13 mouse cellular contexts compared by ENCODE assay signal in the genomic region with DNA sequence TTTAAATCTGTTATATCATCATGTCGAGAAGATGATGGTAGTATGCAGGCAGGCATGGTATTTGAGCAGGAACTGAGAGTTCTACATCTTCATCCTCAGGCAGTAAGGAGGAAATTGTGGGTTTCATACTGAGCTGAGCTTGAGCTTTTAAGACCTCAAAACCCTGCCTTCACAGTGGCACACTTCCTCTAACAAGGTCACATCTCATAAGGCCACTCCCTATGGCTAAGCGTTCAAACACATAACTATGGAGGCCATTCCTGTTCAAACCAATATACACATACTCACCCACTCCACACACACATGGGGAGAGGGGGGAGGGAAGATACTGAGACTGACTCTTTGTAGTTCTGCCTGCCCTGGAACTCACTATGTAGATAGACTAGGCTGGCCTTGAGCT. TPM values are rescaled to one million over a fixed set of nuclear protein-coding genes. Genes with fewer than 3 reads are reported as not detected.
A peak's percentile ranks its signal among the peaks of the same experiment; 100 is the strongest.
DNase-seq lines count a peak whose midpoint lies in the region; ATAC-seq and TF ChIP-seq lines count a peak whose summit lies in the region.
"Had no signal": no experiment of that assay in that cellular context is flagged by ENCODE, and none has a peak within 500 bp of the region (broad histone marks: within the 10 kb centered on the region; RNA-seq: fewer than 3 reads in every experiment).

No protein-coding gene starts in this region.

- no peak for TF ChIP-seq POLR2A in liver, adult 2 months (IDR thresholded peaks at IDR 0.05; ENCODE audit: extremely low read depth, insufficient read depth, low read length)
- no peak for TF ChIP-seq POLR2A in thymus, adult 2 months (IDR thresholded peaks at IDR 0.05; ENCODE audit: control insufficient read depth, extremely low read depth, insufficient read depth, low read length, poor library complexity)

- no peaks in the 10 kb centered on the region for H3K9me3 ChIP-seq in liver, embryonic 12.5 days (replicated peaks)
- H3K9me3 ChIP-seq: hindbrain, embryonic 12.5 days had no signal

- H3K27me3 ChIP-seq in liver, adult 2 months (ENCODE audit: control insufficient read depth, insufficient read depth, low read length) = no peaks in the 10 kb centered on the region
- no peaks in the 10 kb centered on the region for H3K27me3 ChIP-seq in liver, embryonic 12.5 days (replicated peaks)
- no peaks in the 10 kb centered on the region for H3K27me3 ChIP-seq in thymus, adult 2 months (ENCODE audit: control insufficient read depth, insufficient read depth, low read length)
- H3K27me3 ChIP-seq: hindbrain, embryonic 12.5 days had no signal

- no peak overlapping the region for H3K27ac ChIP-seq in liver, adult 2 months (replicated peaks; ENCODE audit: insufficient read depth, low read depth, low read length)
- no peak overlapping the region for H3K27ac ChIP-seq in liver, embryonic 12.5 days
- peak overlapping the region; percentile 93 for H3K27ac ChIP-seq in macrophage
- H3K27ac ChIP-seq in thymus, adult 2 months (ENCODE audit: control insufficient read depth, insufficient read depth, low read length) = no peak overlapping the region; the same call in 1 of the 2 replicates
- H3K27ac ChIP-seq: hindbrain, embryonic 12.5 days; layer of hippocampus, adult 2 months had no signal

- no peaks in the 10 kb centered on the region for H3K36me3 ChIP-seq in liver, adult 2 months (ENCODE audit: control insufficient read depth, insufficient read depth, low read length)
- peaks cover 18% of the 10 kb centered on the region for H3K36me3 ChIP-seq in liver, embryonic 12.5 days
- no peaks in the 10 kb centered on the region for H3K36me3 ChIP-seq in macrophage (ENCODE audit: inconsistent target)
- no peaks in the 10 kb centered on the region for H3K36me3 ChIP-seq in thymus, adult 2 months (ENCODE audit: control insufficient read depth, insufficient read depth, low read length)
- H3K36me3 ChIP-seq: hindbrain, embryonic 12.5 days had no signal

- no peak overlapping the region for H3K4me3 ChIP-seq in liver, adult 2 months (ENCODE audit: insufficient read depth, low read depth, low read length)
- H3K4me3 ChIP-seq in liver, embryonic 12.5 days = no peak overlapping the region
- H3K4me3 ChIP-seq in macrophage (ENCODE audit: inconsistent target) = no peak overlapping the region
- no peak overlapping the region for H3K4me3 ChIP-seq in thymus, adult 2 months (ENCODE audit: control insufficient read depth, insufficient read depth, low read length)
- H3K4me3 ChIP-seq: hindbrain, embryonic 12.5 days; layer of hippocampus, adult 2 months had no signal

- no peak for ATAC-seq in liver, embryonic 12.5 days
- ATAC-seq in frontal cortex, adult (ENCODE audit: low TSS enrichment) = no peak

- TF ChIP-seq CTCF in liver, adult 2 months (IDR thresholded peaks at IDR 0.05; ENCODE audit: low read depth, low read length) = no peak
- TF ChIP-seq CTCF in thymus, adult 2 months (IDR thresholded peaks at IDR 0.05; ENCODE audit: borderline replicate concordance, control insufficient read depth, extremely low read depth, insufficient read depth, low read length, poor library complexity) = no peak

- no peaks in the 10 kb centered on the region for H3K4me1 ChIP-seq in liver, adult 2 months (ENCODE audit: control insufficient read depth, insufficient read depth, low read length)
- no peaks in the 10 kb centered on the region for H3K4me1 ChIP-seq in liver, embryonic 12.5 days
- no peaks in the 10 kb centered on the region for H3K4me1 ChIP-seq in thymus, adult 2 months (replicated peaks; ENCODE audit: control insufficient read depth, insufficient read depth, low read length)
- H3K4me1 ChIP-seq: hindbrain, embryonic 12.5 days had no signal

- DNase-seq in liver, adult 2 months (ENCODE audit: extremely low read depth, low read depth, low spot score) = peak; percentile 50
- DNase-seq in MEL-GATA-1-ER (ENCODE audit: extremely low read depth, low read depth) = peak; percentile 31
- DNase-seq in thymus, adult 2 months = peak; percentile 43
- DNase-seq in yolk sac, embryonic 10.5 days (ENCODE audit: low spot score) = no peak
- no peak for DNase-seq in gastrocnemius, postnatal 36 days
- DNase-seq: adrenal gland, postnatal 10 days; cerebellum, postnatal 36 days; gastrocnemius, postnatal 10 days had no signal

- no peak overlapping the region for H3K4me2 ChIP-seq in liver, embryonic 12.5 days
- H3K4me2 ChIP-seq: hindbrain, embryonic 12.5 days had no signal

- H3K79me2 ChIP-seq in liver, adult 2 months (ENCODE audit: control insufficient read depth, insufficient read depth, low read length) = peaks cover 10% of the 10 kb centered on the region; the same call in 1 of the 2 replicates
- peaks cover 83% of the 10 kb centered on the region for H3K79me2 ChIP-seq in macrophage (ENCODE audit: inconsistent target)

- WGBS in liver, adult 2 months = 82% methylated on average over 2 of the region's 2 CpGs
- WGBS in liver, embryonic 12.5 days (ENCODE audit: insufficient replicate concordance) = 33% methylated on average over 2 of the region's 2 CpGs
- WGBS in macrophage (ENCODE audit: missing documents) = 0% methylated on average over 2 of the region's 2 CpGs
- 9% methylated on average over 2 of the region's 2 CpGs for WGBS in thymus, adult 2 months

- H3K9ac ChIP-seq in liver, adult 2 months (ENCODE audit: low read depth, low read length) = no peak overlapping the region
- no peak overlapping the region for H3K9ac ChIP-seq in liver, embryonic 12.5 days
- H3K9ac ChIP-seq: hindbrain, embryonic 12.5 days had no signal

- intact Hi-C loops in gastrocnemius, postnatal 36 days (cut with DNase I) = no loop called here

RNA-seq across cellular contexts. Expression of gene Axin1, which starts 29.6 kb away (rescaled TPM):
- total RNA-seq in liver, adult 2 months (2014; rRNA removed) = 8.4 and 9.3 TPM in 2 replicates
- 7.4 and 8.9 TPM in 2 replicates for polyA plus RNA-seq in liver, adult 2 months (2012; rRNA removed)
- polyA plus RNA-seq in liver, embryonic 12.5 days (2016; fragmentation: Nextera tagmentation; extraction: Ambion mirVana) = 15.2 and 16.4 TPM in 2 replicates
- total RNA-seq in macrophage (2018; cell fraction: chromatin; rRNA removed) = 10 to 100 TPM; 20.0 to 53.7 (median 34.7) TPM
- total RNA-seq in macrophage (2018; cell fraction: cytosol; rRNA removed) = 10 to 100 TPM; 21.0 to 51.5 (median 31.2) TPM
- 10 to 100 TPM; 16.9 to 47.0 (median 30.7) TPM for total RNA-seq in macrophage (2018; cell fraction: nucleus; rRNA removed)
- 25.1 to 76.5 TPM (median 25.8 TPM) in 3 replicates for polyA plus RNA-seq in macrophage (2018)
- polyA plus RNA-seq in thymus, adult 2 months (2012; rRNA removed) = 38.0 and 40.1 TPM in 2 replicates
- total RNA-seq in gastrocnemius, postnatal 36 days (2021) = 10 to 100 TPM; 13.0 to 14.7 TPM

RNA-seq across cellular contexts. Expression of gene Pdia2, which starts 30.8 kb away (rescaled TPM):
- total RNA-seq in liver, adult 2 months (2014; rRNA removed) = 1.6 and 6.0 TPM in 2 replicates
- polyA plus RNA-seq in liver, adult 2 months (2012; rRNA removed) = not detected in 2 replicates
- polyA plus RNA-seq in liver, embryonic 12.5 days (2016; fragmentation: Nextera tagmentation; extraction: Ambion mirVana) = 96.4 and 96.5 TPM in 2 replicates
- total RNA-seq in macrophage (2018; cell fraction: chromatin; rRNA removed) = not detected
- total RNA-seq in macrophage (2018; cell fraction: cytosol; rRNA removed) = not detected
- not detected for total RNA-seq in macrophage (2018; cell fraction: nucleus; rRNA removed)
- polyA plus RNA-seq in macrophage (2018) = not detected in 3 replicates
- not detected in 2 replicates for polyA plus RNA-seq in thymus, adult 2 months (2012; rRNA removed)
- total RNA-seq in gastrocnemius, postnatal 36 days (2021) = not detected

RNA-seq across cellular contexts. Expression of gene Rgs11, which starts 34.7 kb away (rescaled TPM):
- total RNA-seq in liver, adult 2 months (2014; rRNA removed) = 0.09 and 0.40 TPM in 2 replicates
- 0.22 and 0.25 TPM in 2 replicates for polyA plus RNA-seq in liver, adult 2 months (2012; rRNA removed)
- polyA plus RNA-seq in liver, embryonic 12.5 days (2016; fragmentation: Nextera tagmentation; extraction: Ambion mirVana) = 0.99 and 1.0 TPM in 2 replicates
- total RNA-seq in macrophage (2018; cell fraction: chromatin; rRNA removed) = 10 to 100 TPM in 9 of 26 experiments, 1 to 10 TPM in 7, under 1 TPM in 8, not detected in 2; 0.45 to 22.3 (median 5.9) TPM
- under 1 TPM in 12 of 26 experiments, not detected in 14; 0.05 to 0.93 (median 0.26) TPM for total RNA-seq in macrophage (2018; cell fraction: cytosol; rRNA removed)
- total RNA-seq in macrophage (2018; cell fraction: nucleus; rRNA removed) = 10 to 100 TPM in 8 of 26 experiments, 1 to 10 TPM in 7, under 1 TPM in 9, not detected in 2; 0.24 to 24.9 (median 5.2) TPM
- polyA plus RNA-seq in macrophage (2018) = 0.07 to 1.2 TPM (median 0.88 TPM) in 3 replicates
- polyA plus RNA-seq in thymus, adult 2 months (2012; rRNA removed) = 9.2 and 10.6 TPM in 2 replicates
- 1 to 10 TPM; 1.0 to 1.1 TPM for total RNA-seq in gastrocnemius, postnatal 36 days (2021)

RNA-seq across cellular contexts. Expression of gene Arhgdig, which starts 39.5 kb away (rescaled TPM):
- not detected in 2 replicates for total RNA-seq in liver, adult 2 months (2014; rRNA removed)
- polyA plus RNA-seq in liver, adult 2 months (2012; rRNA removed) = 0.09 TPM in 1 of 2 replicates, not detected in the other
- 36.1 and 36.9 TPM in 2 replicates for polyA plus RNA-seq in liver, embryonic 12.5 days (2016; fragmentation: Nextera tagmentation; extraction: Ambion mirVana)
- not detected for total RNA-seq in macrophage (2018; cell fraction: chromatin; rRNA removed)
- not detected for total RNA-seq in macrophage (2018; cell fraction: cytosol; rRNA removed)
- not detected for total RNA-seq in macrophage (2018; cell fraction: nucleus; rRNA removed)
- polyA plus RNA-seq in macrophage (2018) = not detected in 3 replicates
- 0.77 and 1.0 TPM in 2 replicates for polyA plus RNA-seq in thymus, adult 2 months (2012; rRNA removed)
- 1 to 10 TPM in 1 of 2 experiments, under 1 TPM in 1; 0.42 to 1.3 TPM for total RNA-seq in gastrocnemius, postnatal 36 days (2021)

RNA-seq across cellular contexts. Expression of gene Mrpl28, which starts 44.7 kb away (rescaled TPM):
- 64.5 and 67.9 TPM in 2 replicates for total RNA-seq in liver, adult 2 months (2014; rRNA removed)
- polyA plus RNA-seq in liver, adult 2 months (2012; rRNA removed) = 80.6 and 87.6 TPM in 2 replicates
- 162 and 174 TPM in 2 replicates for polyA plus RNA-seq in liver, embryonic 12.5 days (2016; fragmentation: Nextera tagmentation; extraction: Ambion mirVana)
- 10 to 100 TPM in 20 of 26 experiments, 1 to 10 TPM in 6; 3.9 to 51.8 (median 20.6) TPM for total RNA-seq in macrophage (2018; cell fraction: chromatin; rRNA removed)
- 10 to 100 TPM; 38.9 to 76.3 (median 58.6) TPM for total RNA-seq in macrophage (2018; cell fraction: cytosol; rRNA removed)
- total RNA-seq in macrophage (2018; cell fraction: nucleus; rRNA removed) = 10 to 100 TPM in 23 of 26 experiments, 1 to 10 TPM in 3; 7.6 to 49.4 (median 22.2) TPM
- 35.9 to 74.0 TPM (median 71.9 TPM) in 3 replicates for polyA plus RNA-seq in macrophage (2018)
- polyA plus RNA-seq in thymus, adult 2 months (2012; rRNA removed) = 80.0 and 82.6 TPM in 2 replicates
- 10 to 100 TPM; 55.9 to 60.6 TPM for total RNA-seq in gastrocnemius, postnatal 36 days (2021)

Comparison
In these comparisons a context has a peak if more than half of its experiments do, and no peak if none do; other contexts are left out.
1. RNA of gene Pdia2, which starts 30.8 kb away (polyA plus RNA-seq): 96.4 to 96.5 TPM in liver, embryonic 12.5 days; not detected in thymus, adult 2 months, not detected in liver, adult 2 months and not detected in macrophage; every median in the first group is over 10 times any median in the second.
2. DNase-seq: peak in liver, adult 2 months (single experiment), MEL-GATA-1-ER (single experiment) and thymus, adult 2 months (single experiment); none in yolk sac, embryonic 10.5 days (single experiment) and gastrocnemius, postnatal 36 days (0 of 2).